Mouse (Mus musculus) olfactory bulb, adult 2 months (tissue): ENCODE data around the gene Oprm1. TPM values are rescaled to one million over a fixed set of nuclear protein-coding genes. Genes with fewer than 3 reads are reported as not detected.
"Not testable (repeated sequence)": the region's sequence is repeated elsewhere in the genome, so short reads cannot be mapped to it uniquely, and the experiment has no call there.

ENCODE experiments used
- H3K27ac ChIP-seq: fragments of 200-500 bp; 2 replicates; pipeline ENCODE4 v1.5.1; 2012; ENCODE audit warnings: low read depth, low read length; ENCODE audit not compliant: insufficient read depth
- H3K4me1 ChIP-seq: fragments of 200-500 bp; 2 replicates; pipeline ENCODE4 v1.6.1; 2012; ENCODE audit warnings: low read length; ENCODE audit not compliant: control insufficient read depth, insufficient read depth
- H3K4me3 ChIP-seq: fragments of 200-500 bp; 2 replicates; pipeline ENCODE4 v1.5.1; 2012; ENCODE audit warnings: mild to moderate bottlenecking, low read depth, low read length, moderate library complexity; ENCODE audit not compliant: insufficient read depth
- CTCF ChIP-seq: fragments of 200-500 bp; IDR thresholded peaks from 2 replicates; pipeline ENCODE4 v1.5.1; 2012; ENCODE audit warnings: low read depth, mild to moderate bottlenecking, low read length, moderate library complexity; ENCODE audit not compliant: insufficient read depth
- POLR2A ChIP-seq: fragments of 200-500 bp; IDR thresholded peaks from 2 replicates; pipeline ENCODE4 v1.6.1; 2012; ENCODE audit warnings: mild to moderate bottlenecking, low read depth, low read length, moderate library complexity; ENCODE audit not compliant: insufficient read depth
- WGBS: fragments of 180-500 bp; shearing (Covaris S2); methylation state at CpG from one replicate; pipeline ENCODE4 v1.1.7; 2018; 5-methylcytosine and 5-hydroxymethylcytosine counted together
- polyA plus RNA-seq: library from polyadenylated mRNA; stranded (reverse); fragments of >200 nt; gene quantifications from 2 replicates; pipeline ENCODE4 v1.2.4, GENCODE M21; 2012; ENCODE audit warnings: low replicate concordance; ENCODE audit not compliant: missing spikeins, insufficient read depth, insufficient read length

Gene Oprm1
- polyA plus RNA-seq, 1 experiment: not detected

GRCm38 (mm10) chr10:6983431-6983830, 225.1 kb downstream of the Oprm1 start:
- Histone ChIP-seq H3K27ac (no peak overlapping the region), H3K4me1 (no peaks in the 10 kb centered on the region), H3K4me3 (no peak overlapping the region)
- WGBS: 94% methylated on average over 2 of the region's 2 CpGs
- TF ChIP-seq CTCF: no peak
- no peak for TF ChIP-seq POLR2A

GRCm38 (mm10) chr10:6986246-6986645, 227.9 kb downstream of the Oprm1 start:
- WGBS: 92% methylated on average over 4 of the region's 4 CpGs
- no peak overlapping the region for H3K4me3 ChIP-seq
- H3K4me1 ChIP-seq: no peaks in the 10 kb centered on the region
- TF ChIP-seq POLR2A (no peak), CTCF (no peak)
- H3K27ac ChIP-seq: no peak overlapping the region

- Histone ChIP-seq H3K4me1 (no peaks in the 10 kb centered on the region), H3K27ac (no peak overlapping the region), H3K4me3 (no peak overlapping the region)
- TF ChIP-seq POLR2A: no peak
- no peak for TF ChIP-seq CTCF
- WGBS: 87% methylated on average over 4 of the region's 4 CpGs
These were observed 229.2 kb downstream of the Oprm1 start for GRCm38 (mm10) chr10:6987399-6988098.

- Histone ChIP-seq H3K4me3 (no peak overlapping the region), H3K27ac (no peak overlapping the region), H3K4me1 (no peaks in the 10 kb centered on the region)
- 88% methylated on average over 1 of the region's 1 CpGs for WGBS
- TF ChIP-seq CTCF: no peak
- no peak for TF ChIP-seq POLR2A
These were observed 230.2 kb downstream of the Oprm1 start for GRCm38 (mm10) chr10:6988555-6988954.

DNA sequence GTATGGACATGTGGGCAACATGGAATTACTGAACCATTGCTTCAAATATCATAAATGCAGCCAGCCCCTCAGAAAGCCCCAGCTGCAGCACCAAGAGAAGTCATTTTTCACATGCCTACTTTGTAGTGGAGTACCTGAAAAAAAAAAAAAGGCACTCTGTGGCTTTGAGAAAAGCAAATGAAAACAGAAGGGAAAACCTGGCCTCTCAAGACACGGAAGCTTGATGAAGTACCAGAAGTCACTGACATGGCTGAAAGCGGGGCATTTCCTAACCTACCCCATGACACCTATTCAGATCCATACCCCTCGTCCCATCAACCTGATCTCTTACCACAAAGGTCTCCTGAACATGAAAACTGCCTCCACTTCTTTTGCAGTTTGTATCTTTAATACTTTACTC, 238.6 kb downstream of the Oprm1 start:
- no peak for TF ChIP-seq CTCF
- no peak for TF ChIP-seq POLR2A
- WGBS: 84% methylated on average over 3 of the region's 3 CpGs

DNA sequence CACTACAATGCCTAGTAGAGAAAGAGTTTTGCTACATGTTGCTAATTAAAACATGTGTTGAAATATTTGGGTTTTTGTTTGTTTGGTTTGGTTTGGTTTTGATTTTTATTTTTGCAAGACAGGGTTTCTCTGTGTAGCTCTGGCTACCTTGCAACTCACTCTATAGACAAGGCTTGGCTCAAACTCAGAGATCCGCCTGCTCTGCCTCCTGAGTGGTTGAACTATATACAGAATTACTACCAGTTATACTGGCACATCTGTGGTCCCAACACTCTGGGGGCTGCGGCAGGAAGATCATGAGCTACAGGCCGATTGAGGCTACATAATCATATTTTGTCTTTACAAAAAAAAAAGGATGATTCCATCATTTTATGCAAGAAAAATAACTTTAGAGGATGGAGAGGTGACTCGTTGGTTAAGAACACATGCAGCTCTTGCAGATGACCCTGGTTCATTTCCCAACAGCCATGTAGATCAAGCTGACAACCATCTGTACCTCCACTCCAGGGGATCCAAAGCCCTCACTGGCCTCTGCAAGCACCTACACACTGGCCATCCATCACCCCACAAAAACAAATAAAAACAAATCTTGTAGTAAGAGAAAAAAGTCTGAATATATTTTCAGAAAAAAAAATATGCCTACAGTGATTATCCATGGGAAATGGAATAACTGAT, 240.4 kb downstream of the Oprm1 start:
- Histone ChIP-seq H3K4me3 (no peak overlapping the region), H3K4me1 (no peaks in the 10 kb centered on the region), H3K27ac (no peak overlapping the region)
- WGBS: 90% methylated on average over 4 of the region's 4 CpGs
- no peak for TF ChIP-seq POLR2A
- TF ChIP-seq CTCF: no peak

More for the DNA sequence above, 238.6 kb downstream of the Oprm1 start:
- no peak overlapping the region for H3K4me3 ChIP-seq
- no peak overlapping the region for H3K27ac ChIP-seq
- H3K4me1 ChIP-seq: no peaks in the 10 kb centered on the region

DNA sequence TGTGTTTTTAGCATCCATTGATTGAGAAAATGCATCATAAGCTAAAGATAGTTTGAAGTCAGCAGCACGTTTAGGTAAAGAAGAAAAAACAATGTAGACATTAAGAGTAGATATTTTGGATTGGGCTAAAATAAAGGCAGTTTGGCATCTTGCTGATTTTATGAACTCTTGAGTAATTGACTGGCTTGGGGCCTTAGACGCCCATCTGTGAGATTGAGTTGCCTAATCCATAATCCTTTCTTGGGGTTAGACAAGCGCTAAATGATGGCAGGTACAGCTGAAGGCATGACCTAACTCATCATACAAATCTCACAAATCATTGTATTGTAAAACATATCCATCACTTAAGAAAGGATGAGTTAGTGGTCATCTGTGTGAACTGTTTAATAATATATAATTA, 241.0 kb downstream of the Oprm1 start:
- no peaks in the 10 kb centered on the region for H3K4me1 ChIP-seq
- no peak overlapping the region for H3K4me3 ChIP-seq
- no peak for TF ChIP-seq POLR2A
- TF ChIP-seq CTCF: no peak
- WGBS: 93% methylated on average over 3 of the region's 3 CpGs
- H3K27ac ChIP-seq: no peak overlapping the region

DNA sequence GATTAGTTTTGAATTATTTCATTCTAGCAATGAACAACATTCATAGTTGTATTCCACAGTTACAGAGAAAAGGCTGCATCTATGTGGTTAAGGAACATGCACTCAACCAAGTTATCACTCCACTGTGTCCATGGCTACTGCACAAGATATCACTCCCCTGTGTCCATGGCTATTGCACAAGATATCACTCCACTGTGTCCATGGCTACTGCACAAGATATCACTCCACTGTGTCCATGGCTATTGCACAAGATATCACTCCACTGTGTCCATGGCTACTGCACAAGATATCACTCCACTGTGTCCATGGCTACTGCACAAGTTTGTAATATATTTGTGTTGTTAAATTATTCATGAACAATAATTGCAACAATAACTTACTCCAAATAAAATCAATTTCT, 245.6 kb downstream of the Oprm1 start:
- not testable (repeated sequence) for H3K4me1 ChIP-seq, H3K4me3 ChIP-seq, H3K27ac ChIP-seq

DNA sequence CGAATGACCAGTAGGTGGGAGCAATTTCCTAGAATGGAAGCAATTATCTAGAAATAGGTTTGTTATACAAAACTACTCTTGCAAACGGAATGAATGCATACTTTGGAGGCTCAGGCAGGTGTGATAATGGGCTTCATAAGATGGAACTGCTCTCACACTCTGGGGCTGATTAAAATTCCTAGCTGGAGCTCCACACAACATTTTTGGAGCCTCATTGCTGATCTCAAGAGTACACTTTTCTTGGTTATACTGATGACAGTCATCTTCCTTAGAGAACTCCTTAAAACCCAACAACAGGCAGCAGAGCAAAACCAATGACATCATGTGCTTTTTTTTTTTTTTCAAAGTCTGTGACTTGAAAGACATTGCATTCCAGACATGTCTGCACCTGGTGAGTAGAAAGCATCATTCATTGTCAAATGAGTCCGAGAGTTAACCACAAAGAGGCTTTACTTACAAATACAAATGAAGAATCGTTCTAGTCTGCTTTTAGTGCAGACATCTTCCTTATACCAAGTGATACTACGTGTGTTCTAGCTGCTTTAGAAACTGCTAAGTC, 246.8 kb downstream of the Oprm1 start:
- no peak overlapping the region for H3K27ac ChIP-seq
- no peaks in the 10 kb centered on the region for H3K4me1 ChIP-seq
- WGBS: 47% methylated on average over 5 of the region's 5 CpGs
- no peak overlapping the region for H3K4me3 ChIP-seq
- no peak for TF ChIP-seq CTCF
- no peak for TF ChIP-seq POLR2A

GRCm38 (mm10) chr10:7010543-7010942, 252.2 kb downstream of the Oprm1 start:
- WGBS: 83% methylated on average over 8 of the region's 8 CpGs
- TF ChIP-seq CTCF (no peak), POLR2A (no peak)
- no peaks in the 10 kb centered on the region for H3K4me1 ChIP-seq

More at GRCm38 (mm10) chr10:7010543-7010942, 252.2 kb downstream of the Oprm1 start:
- Histone ChIP-seq H3K4me3 (no peak overlapping the region), H3K27ac (no peak overlapping the region)
